25 mouse cellular contexts compared by ENCODE assay signal in genomic region chr12:107920076-107920475, GRCm38 (mm10).
DNase-seq lines count a peak whose midpoint lies in the region; ATAC-seq and TF ChIP-seq lines count a peak whose summit lies in the region.
"Had no signal": no experiment of that assay in that cellular context is flagged by ENCODE, and none has a peak within 500 bp of the region (broad histone marks: within the 10 kb centered on the region; RNA-seq: fewer than 3 reads in every experiment).

No protein-coding gene starts in this region.

- H3K27me3 ChIP-seq in embryonic facial prominence, embryonic 14.5 days (replicated peaks; ENCODE audit: control insufficient read depth, insufficient read depth, low read length), result no peaks in the 10 kb centered on the region
- no peaks in the 10 kb centered on the region for H3K27me3 ChIP-seq in embryonic facial prominence, embryonic 10.5 days (replicated peaks; ENCODE audit: low read depth, poor library complexity, severe bottlenecking)
- H3K27me3 ChIP-seq: kidney, embryonic 15.5 days; liver, embryonic 12.5 days; midbrain, embryonic 12.5 days had no signal

- no peak for ATAC-seq in embryonic facial prominence, embryonic 14.5 days (ENCODE audit: low read depth)
- ATAC-seq in CD4-positive, CD25-positive, alpha-beta regulatory T cell, adult 4 months, result peak; percentile 42
- ATAC-seq: liver, embryonic 12.5 days; liver, postnatal 0 days had no signal

- H3K36me3 ChIP-seq in embryonic facial prominence, embryonic 14.5 days (ENCODE audit: control insufficient read depth, insufficient read depth, low read length), result peaks cover 26% of the 10 kb centered on the region
- peaks cover 47% of the 10 kb centered on the region for H3K36me3 ChIP-seq in embryonic facial prominence, embryonic 10.5 days (replicated peaks)

- H3K4me1 ChIP-seq in embryonic facial prominence, embryonic 14.5 days (ENCODE audit: control insufficient read depth, insufficient read depth, low read length), result peaks cover 13% of the 10 kb centered on the region
- H3K4me1 ChIP-seq in embryonic facial prominence, embryonic 10.5 days, result peaks cover 44% of the 10 kb centered on the region
- H3K4me1 ChIP-seq: liver, embryonic 12.5 days had no signal

- no peak overlapping the region for H3K4me2 ChIP-seq in embryonic facial prominence, embryonic 14.5 days (ENCODE audit: low read depth, low read length)
- H3K4me2 ChIP-seq: heart, embryonic 11.5 days; hindbrain, embryonic 14.5 days; kidney, embryonic 15.5 days; liver, embryonic 12.5 days; midbrain, embryonic 12.5 days had no signal

- no peak overlapping the region for H3K4me3 ChIP-seq in embryonic facial prominence, embryonic 14.5 days (ENCODE audit: low read depth, low read length)
- H3K4me3 ChIP-seq in embryonic facial prominence, embryonic 10.5 days, result no peak overlapping the region
- H3K4me3 ChIP-seq in layer of hippocampus, adult 2 months, result no peak overlapping the region
- H3K4me3 ChIP-seq: kidney, embryonic 15.5 days; liver, embryonic 12.5 days; midbrain, embryonic 12.5 days had no signal

- peaks cover 20% of the 10 kb centered on the region for H3K9me3 ChIP-seq in embryonic facial prominence, embryonic 14.5 days (ENCODE audit: control insufficient read depth, low read length)
- peaks cover 22% of the 10 kb centered on the region for H3K9me3 ChIP-seq in embryonic facial prominence, embryonic 10.5 days

- DNase-seq in embryonic facial prominence, embryonic 14.5 days (ENCODE audit: low spot score), result no peak
- DNase-seq in embryonic facial prominence, embryonic 10.5 days (ENCODE audit: low spot score), result no peak
- DNase-seq in layer of hippocampus, adult 2 months (ENCODE audit: low spot score in 2 of 2), result no peak
- no peak for DNase-seq in layer of hippocampus, postnatal 10 days (ENCODE audit: low spot score in 2 of 2)
- peak; percentile 73 for DNase-seq in naive thymus-derived CD4-positive, alpha-beta T cell, adult 2 months (ENCODE audit: low read depth)
- DNase-seq in cerebellum, adult 11-12 months, result no peak
- DNase-seq: adrenal gland, postnatal 25 days; cerebellum, adult 2 months; cerebellum, postnatal 14 days; gastrocnemius, postnatal 25 days; heart, adult 18-20 months; heart, postnatal 10 days; kidney, adult 18-20 months; kidney, postnatal 25 days; layer of hippocampus, postnatal 36 days; left cerebral cortex, postnatal 4 days; liver, postnatal 0 days; lung, postnatal 36 days; right cerebral cortex, postnatal 4 days had no signal

- no peak for TF ChIP-seq CTCF in layer of hippocampus, adult 2 months (conservative IDR thresholded peaks at IDR 0.05)

- 0 out of 2 replicates have a peak overlapping the region, but pooled peaks have one; percentile 6 for H3K27ac ChIP-seq in embryonic facial prominence, embryonic 14.5 days (replicated peaks; ENCODE audit: low read depth, low read length)
- no peak overlapping the region for H3K27ac ChIP-seq in embryonic facial prominence, embryonic 10.5 days (replicated peaks)
- H3K27ac ChIP-seq in layer of hippocampus, adult 2 months, result peak overlapping the region; percentile 77; the same call in 1 of the 2 replicates
- H3K27ac ChIP-seq: hindbrain, embryonic 14.5 days; kidney, embryonic 15.5 days; liver, embryonic 12.5 days had no signal

- H3K9ac ChIP-seq in embryonic facial prominence, embryonic 14.5 days (ENCODE audit: low read depth, low read length), result no peak overlapping the region
- H3K9ac ChIP-seq: hindbrain, embryonic 14.5 days; kidney, embryonic 15.5 days; liver, embryonic 12.5 days; liver, postnatal 0 days; midbrain, embryonic 12.5 days had no signal

- 75% methylated on average over 2 of the region's 2 CpGs for WGBS in embryonic facial prominence, embryonic 14.5 days
- WGBS in embryonic facial prominence, embryonic 10.5 days, result 91% methylated on average over 2 of the region's 2 CpGs
